Mouse (Mus musculus) intestine, embryonic 16.5 days (tissue): ENCODE measurements around the gene Aanat. TPM values are rescaled to one million over a fixed set of nuclear protein-coding genes. Genes with fewer than 3 reads are reported as not detected.
A peak's percentile ranks its signal among the peaks of the same experiment; 100 is the strongest.

ENCODE experiments used
- ATAC-seq: fragments of 200-750 bp; cut with Nextera tagmentation; 2 replicates; pipeline ENCODE4 v1.8.0; 2017; ENCODE audit warnings: moderate TSS enrichment, moderate library complexity
- H3K27ac ChIP-seq: fragments of 300-500 bp; sonication (generic); 2 replicates; pipeline ENCODE4 v1.5.1; 2014; ENCODE audit warnings: mild to moderate bottlenecking, low read length
- H3K27me3 ChIP-seq: fragments of 300-500 bp; sonication (generic); replicated peaks from 2 replicates; pipeline ENCODE4 v1.6.1; 2014; ENCODE audit warnings: low read length, control low read depth, mixed read lengths; ENCODE audit not compliant: control insufficient read depth, insufficient read depth
- H3K36me3 ChIP-seq: fragments of 300-500 bp; sonication (generic); 2 replicates; pipeline ENCODE4 v1.6.1; 2014; ENCODE audit warnings: low read length, control low read depth; ENCODE audit not compliant: control insufficient read depth, insufficient read depth
- H3K4me1 ChIP-seq: fragments of 300-500 bp; sonication (generic); 2 replicates; pipeline ENCODE4 v1.6.1; 2014; ENCODE audit warnings: low read length, control low read depth, mixed read lengths; ENCODE audit not compliant: control insufficient read depth, insufficient read depth
- H3K4me2 ChIP-seq: fragments of 300-500 bp; sonication (generic); 2 replicates; pipeline ENCODE4 v1.6.1; 2014; ENCODE audit warnings: low read depth, low read length, control low read depth
- H3K4me3 ChIP-seq: fragments of 300-500 bp; sonication (generic); 2 replicates; pipeline ENCODE4 v1.5.1; 2014; ENCODE audit warnings: mild to moderate bottlenecking, low read length
- H3K9ac ChIP-seq: fragments of 300-500 bp; sonication (generic); 2 replicates; pipeline ENCODE4 v1.6.1; 2014; ENCODE audit warnings: low read depth, low read length
- H3K9me3 ChIP-seq: fragments of 300-500 bp; sonication (generic); 2 replicates; pipeline ENCODE4 v1.6.1; 2016; ENCODE audit warnings: low read length, control low read depth; ENCODE audit not compliant: control insufficient read depth
- WGBS: fragments of 180-500 bp; shearing (Covaris S2); extraction: QIAGEN DNeasy Blood & Tissue Kit; methylation state at CpG from one replicate; pipeline ENCODE4 v1.1.7; 2014; 5-methylcytosine and 5-hydroxymethylcytosine counted together
- polyA plus RNA-seq: library from polyadenylated mRNA; unstranded; fragments of >200 nt; fragmentation: Nextera tagmentation; extraction: Ambion mirVana; gene quantifications from 2 replicates; pipeline ENCODE4 v1.2.1, GENCODE M21; 2015

Gene Aanat
- polyA plus RNA-seq, 1 experiment from 2014 or later, result not detected

DNA sequence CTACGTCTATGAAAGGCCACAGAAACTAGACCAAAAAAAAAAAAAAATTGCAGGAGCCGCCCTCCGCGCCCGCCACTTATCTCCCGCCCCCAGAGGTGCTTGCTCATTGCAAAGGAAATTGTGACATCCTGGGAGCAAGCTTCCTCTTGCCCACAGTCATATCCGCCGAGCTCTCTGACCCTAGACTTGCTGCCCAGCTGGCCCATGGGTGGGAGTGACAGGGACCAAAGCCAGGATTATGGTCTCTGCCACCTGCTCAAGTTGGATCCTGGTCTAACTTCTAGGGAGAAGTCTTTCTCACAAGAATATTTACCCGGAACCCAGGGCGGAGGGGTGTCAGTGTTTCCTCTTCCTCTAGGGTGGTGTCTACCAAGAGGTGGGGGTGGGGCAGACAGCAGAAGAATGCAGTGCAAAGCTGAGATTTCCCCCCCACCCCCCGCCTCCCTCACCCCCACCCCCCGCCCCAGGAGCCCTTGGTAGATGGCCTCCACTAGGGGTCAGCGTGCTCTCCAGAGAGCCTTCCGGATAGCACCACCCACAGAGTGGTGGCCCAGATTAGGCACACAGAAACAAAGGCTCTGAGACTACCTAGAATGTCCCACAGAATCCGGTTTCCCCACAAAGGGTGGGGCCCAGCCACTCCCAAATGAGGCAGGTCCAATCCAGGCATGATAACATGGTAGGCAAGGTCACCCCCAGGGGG, 29.7 kb downstream of the Aanat start:
- 36% methylated on average over 15 of the region's 15 CpGs for WGBS
- Histone ChIP-seq H3K9ac (no peak overlapping the region), H3K36me3 (no peaks in the 10 kb centered on the region), H3K4me1 (peaks cover 33% of the 10 kb centered on the region), H3K4me3 (no peak overlapping the region), H3K27ac (no peak overlapping the region; the same call in 1 of the 2 replicates), H3K27me3 (no peaks in the 10 kb centered on the region), H3K4me2 (0 out of 2 replicates have a peak overlapping the region, but pooled peaks have one; percentile 11), H3K9me3 (no peaks in the 10 kb centered on the region)
- ATAC-seq, result peak; percentile 55

DNA sequence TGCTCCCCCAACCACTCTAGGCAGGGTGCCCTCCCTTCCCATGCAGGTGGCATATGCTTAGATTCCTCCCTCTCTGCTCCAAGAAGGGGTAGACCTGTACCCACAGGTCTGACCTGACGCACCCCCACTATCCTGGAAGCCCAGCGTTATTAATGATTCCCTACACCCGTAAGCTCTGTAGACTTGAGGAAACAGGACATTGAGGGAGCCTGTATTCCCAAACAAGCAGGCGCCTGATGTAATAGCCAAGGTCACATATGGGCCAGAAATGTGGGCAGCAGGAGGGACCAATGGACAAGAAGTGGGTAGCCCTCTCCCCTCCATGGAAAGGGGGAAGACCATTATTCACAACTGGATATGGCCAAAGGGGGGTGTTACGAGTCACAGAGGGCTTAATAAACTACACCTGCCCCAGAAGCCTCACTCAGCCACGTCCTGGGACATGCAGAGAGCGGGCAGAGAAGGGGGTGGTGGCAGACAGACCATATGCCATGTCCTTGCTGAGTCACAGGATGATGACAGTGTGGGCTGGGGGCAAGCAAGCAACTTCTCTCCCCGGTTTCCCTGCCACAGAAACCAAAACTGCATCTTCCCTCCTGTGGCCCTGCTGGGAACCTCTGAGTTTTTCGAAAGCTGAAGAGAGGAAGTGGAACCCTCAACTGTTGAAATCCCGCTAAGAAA, 30.3 kb downstream of the Aanat start:
- no peak overlapping the region for H3K4me3 ChIP-seq
- no peak overlapping the region for H3K9ac ChIP-seq
- 71% methylated on average over 10 of the region's 10 CpGs for WGBS
- no peaks in the 10 kb centered on the region for H3K27me3 ChIP-seq
- H3K4me2 ChIP-seq, result no peak overlapping the region
- H3K4me1 ChIP-seq, result peaks cover 39% of the 10 kb centered on the region
- H3K27ac ChIP-seq, result no peak overlapping the region; the same call in 1 of the 2 replicates
- no peaks in the 10 kb centered on the region for H3K9me3 ChIP-seq
- no peak; the same call in 1 of the 2 replicates for ATAC-seq
- H3K36me3 ChIP-seq, result no peaks in the 10 kb centered on the region

DNA sequence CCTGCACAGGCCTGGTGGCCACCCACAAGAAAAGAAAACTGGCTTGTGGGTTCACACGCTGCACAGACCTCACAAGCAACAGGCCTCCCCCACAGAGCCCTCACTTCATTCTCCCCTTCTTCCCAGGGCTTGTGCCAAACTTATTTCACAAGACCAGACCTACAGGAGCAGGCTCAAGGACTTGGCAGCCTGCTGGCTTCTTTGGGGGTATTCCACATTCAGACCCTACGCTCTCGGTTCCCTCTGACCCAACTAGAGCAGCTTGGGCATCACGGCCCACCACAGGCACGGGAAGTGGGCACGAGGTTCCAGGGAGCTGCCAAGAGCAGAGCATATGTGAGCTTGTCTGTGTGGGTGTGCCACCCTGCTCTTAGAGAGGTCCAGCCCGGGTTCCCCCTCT, 31.4 kb downstream of the Aanat start:
- WGBS, result 80% methylated on average over 7 of the region's 7 CpGs
- no peak for ATAC-seq
- no peaks in the 10 kb centered on the region for H3K27me3 ChIP-seq

DNA sequence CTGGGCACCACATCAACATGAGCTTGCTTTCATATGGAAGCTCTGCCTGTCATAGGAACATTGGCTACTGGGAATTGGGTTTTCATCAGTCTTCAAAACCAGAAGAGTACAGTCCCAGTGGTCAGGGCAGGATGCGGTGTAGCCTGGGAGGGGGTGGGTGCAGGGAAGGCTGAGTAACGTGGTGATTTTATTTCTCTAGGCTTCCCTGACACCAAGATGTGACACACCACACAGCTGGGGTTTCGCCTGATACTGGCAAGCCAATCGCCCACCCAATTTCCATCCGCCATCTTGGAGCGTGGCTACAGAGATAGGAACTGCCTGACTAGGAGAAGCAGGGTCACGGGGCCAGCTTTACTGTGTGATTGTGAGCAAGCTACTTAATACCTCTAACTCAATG, 32.4 kb downstream of the Aanat start:
- H3K27ac ChIP-seq, result no peak overlapping the region
- 89% methylated on average over 7 of the region's 7 CpGs for WGBS
- peaks cover 60% of the 10 kb centered on the region for H3K4me1 ChIP-seq
- H3K36me3 ChIP-seq, result no peaks in the 10 kb centered on the region
- H3K4me3 ChIP-seq, result no peak overlapping the region
- H3K4me2 ChIP-seq, result no peak overlapping the region
- ATAC-seq, result no peak
- no peaks in the 10 kb centered on the region for H3K27me3 ChIP-seq
- H3K9me3 ChIP-seq, result no peaks in the 10 kb centered on the region
- H3K9ac ChIP-seq, result no peak overlapping the region

More for the DNA sequence above, 31.4 kb downstream of the Aanat start:
- Histone ChIP-seq H3K9ac (no peak overlapping the region), H3K27ac (no peak overlapping the region), H3K36me3 (no peaks in the 10 kb centered on the region), H3K4me3 (no peak overlapping the region), H3K4me1 (peaks cover 50% of the 10 kb centered on the region), H3K4me2 (no peak overlapping the region), H3K9me3 (no peaks in the 10 kb centered on the region)

DNA sequence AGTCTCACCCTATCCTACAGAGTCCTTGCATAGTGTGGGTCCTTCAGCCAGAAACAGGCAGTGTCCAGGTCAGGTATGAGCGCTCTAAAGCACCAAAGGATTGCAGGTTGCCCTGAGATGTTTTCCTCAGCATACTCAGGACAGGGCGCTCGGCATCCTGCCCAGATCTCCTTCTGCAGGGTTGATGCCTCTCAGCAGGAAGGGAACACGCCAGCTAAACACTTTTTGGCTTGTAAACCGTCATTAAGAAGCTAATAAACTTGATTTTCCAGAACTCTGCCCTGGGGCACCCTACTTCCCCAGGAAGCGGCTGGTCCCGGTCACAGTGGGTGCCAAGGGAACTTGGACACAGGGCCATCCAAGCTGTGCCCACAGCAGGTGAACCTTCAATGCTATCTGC, 32.9 kb downstream of the Aanat start:
- Histone ChIP-seq H3K4me3 (no peak overlapping the region), H3K4me2 (no peak overlapping the region), H3K27ac (no peak overlapping the region), H3K9ac (no peak overlapping the region), H3K9me3 (no peaks in the 10 kb centered on the region), H3K4me1 (peaks cover 62% of the 10 kb centered on the region), H3K27me3 (no peaks in the 10 kb centered on the region), H3K36me3 (no peaks in the 10 kb centered on the region)
- no peak for ATAC-seq
- 81% methylated on average over 7 of the region's 7 CpGs for WGBS

DNA sequence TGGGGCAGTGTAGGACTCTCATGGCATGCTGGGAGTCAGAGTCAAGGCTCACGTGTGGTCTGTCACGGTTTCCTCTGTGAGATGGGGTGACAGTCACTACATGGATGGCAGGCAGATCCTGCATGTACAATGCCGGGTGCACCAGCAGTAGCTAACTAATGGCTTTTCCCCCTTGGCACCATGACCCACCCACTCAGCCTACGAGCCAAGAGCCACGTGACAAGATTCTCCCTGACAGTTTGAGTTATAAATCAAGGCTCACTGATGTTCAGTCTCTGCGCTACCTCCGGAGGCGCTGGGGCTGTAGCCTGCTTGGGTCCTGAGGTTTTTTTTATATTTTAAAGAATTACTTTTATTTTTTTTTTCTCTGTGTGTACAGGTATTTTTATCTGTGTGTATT, 33.3 kb downstream of the Aanat start:
- H3K9ac ChIP-seq, result no peak overlapping the region
- 41% methylated on average over 8 of the region's 8 CpGs for WGBS
- H3K4me1 ChIP-seq, result peaks cover 64% of the 10 kb centered on the region

DNA sequence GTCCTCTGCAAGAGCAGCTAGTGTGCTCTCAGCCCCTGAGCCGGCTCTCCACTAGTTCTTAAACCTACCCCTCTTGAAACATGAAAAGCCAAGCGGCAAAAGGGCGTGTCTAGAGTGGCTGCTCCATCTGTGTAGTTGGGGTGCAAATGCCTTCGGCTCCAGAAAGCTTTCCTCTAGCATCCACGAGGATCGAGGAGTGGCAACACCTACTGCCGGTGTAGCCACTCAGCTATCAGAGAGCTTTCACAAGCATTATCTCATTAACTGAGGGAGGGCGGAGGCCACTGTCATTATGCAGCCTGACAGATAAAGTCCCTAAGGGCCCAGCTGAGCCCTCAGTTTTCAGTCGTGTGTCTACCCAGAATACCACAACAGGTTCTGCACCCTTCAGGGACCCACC, 33.8 kb downstream of the Aanat start:
- ATAC-seq, result peak; percentile 25; the same call in 1 of the 2 replicates
- H3K4me2 ChIP-seq, result no peak overlapping the region
- H3K4me3 ChIP-seq, result no peak overlapping the region
- no peak overlapping the region for H3K9ac ChIP-seq
- no peaks in the 10 kb centered on the region for H3K27me3 ChIP-seq
- H3K9me3 ChIP-seq, result no peaks in the 10 kb centered on the region
- 34% methylated on average over 9 of the region's 9 CpGs for WGBS
- no peak overlapping the region for H3K27ac ChIP-seq
- peaks cover 64% of the 10 kb centered on the region for H3K4me1 ChIP-seq
- no peaks in the 10 kb centered on the region for H3K36me3 ChIP-seq

More for the DNA sequence above, 33.3 kb downstream of the Aanat start:
- Histone ChIP-seq H3K36me3 (no peaks in the 10 kb centered on the region), H3K4me2 (no peak overlapping the region), H3K4me3 (no peak overlapping the region), H3K27me3 (no peaks in the 10 kb centered on the region), H3K9me3 (no peaks in the 10 kb centered on the region), H3K27ac (no peak overlapping the region)
- no peak for ATAC-seq

DNA sequence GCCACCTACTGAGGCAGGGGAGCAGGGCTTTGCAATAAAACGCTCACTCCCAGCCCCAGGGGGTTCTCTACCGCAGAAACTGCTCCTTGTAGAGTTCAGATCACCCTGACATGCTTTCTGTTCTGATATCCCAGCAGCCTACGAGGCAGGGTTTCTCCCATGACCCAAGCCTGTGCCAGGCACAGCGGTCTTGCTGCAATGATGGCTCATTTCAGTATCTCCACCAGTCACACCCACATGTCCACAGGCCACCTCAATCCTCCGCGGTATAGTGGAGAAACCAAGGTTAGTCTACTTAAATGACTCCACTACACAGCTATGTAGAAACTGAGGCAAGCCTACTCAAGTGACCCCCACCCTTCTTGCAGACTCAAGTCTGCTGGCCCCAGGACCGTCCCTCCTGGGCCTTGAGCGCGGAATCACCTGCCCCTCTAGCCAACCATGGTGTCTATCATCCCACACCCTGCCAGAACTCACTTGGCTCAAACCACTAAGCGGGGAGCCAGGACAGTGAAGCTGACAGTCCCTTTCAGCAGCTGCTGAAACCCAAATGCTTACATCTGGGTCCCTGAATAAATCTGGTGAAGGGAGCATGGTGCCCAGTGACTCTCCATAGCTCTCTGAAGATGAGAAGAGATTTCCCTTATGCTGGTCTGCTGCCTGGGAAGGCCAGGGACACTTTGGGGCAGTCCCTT, 34.5 kb downstream of the Aanat start:
- Histone ChIP-seq H3K4me2 (no peak overlapping the region), H3K4me3 (no peak overlapping the region), H3K27me3 (no peaks in the 10 kb centered on the region), H3K36me3 (no peaks in the 10 kb centered on the region), H3K27ac (peak overlapping the region; percentile 65), H3K4me1 (peaks cover 58% of the 10 kb centered on the region), H3K9me3 (no peaks in the 10 kb centered on the region), H3K9ac (no peak overlapping the region)
- no peak for ATAC-seq
- WGBS, result 75% methylated on average over 10 of the region's 10 CpGs

DNA sequence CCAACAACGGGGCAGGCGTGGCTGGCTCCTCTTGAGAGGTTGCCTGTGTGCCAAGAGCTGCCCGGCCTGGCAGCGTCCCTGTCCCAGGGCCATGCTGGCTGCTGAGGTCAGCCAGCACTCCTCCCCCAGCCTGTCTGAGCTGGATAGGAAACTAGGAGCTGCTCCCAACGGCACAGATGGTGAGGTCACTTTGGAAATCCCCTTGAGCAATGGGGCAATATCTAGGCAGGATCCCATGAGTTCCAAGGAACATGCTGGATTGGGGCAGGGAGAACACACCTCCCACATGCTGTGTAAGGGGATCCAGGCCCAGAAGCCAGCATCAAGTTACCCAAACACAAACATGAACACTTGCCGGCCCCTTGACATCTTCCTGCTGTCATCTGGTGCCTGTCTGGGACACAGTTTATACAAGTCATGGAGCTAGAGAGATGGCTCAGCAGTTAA, 35.0 kb downstream of the Aanat start:
- Histone ChIP-seq H3K4me1 (peaks cover 53% of the 10 kb centered on the region), H3K27ac (peak overlapping the region; percentile 65), H3K9ac (no peak overlapping the region), H3K4me3 (no peak overlapping the region), H3K4me2 (no peak overlapping the region), H3K9me3 (no peaks in the 10 kb centered on the region), H3K36me3 (no peaks in the 10 kb centered on the region), H3K27me3 (no peaks in the 10 kb centered on the region)
- ATAC-seq, result peak; percentile 21; the same call in 1 of the 2 replicates
- 41% methylated on average over 6 of the region's 6 CpGs for WGBS
